Mouse (Mus musculus) heart, adult 2 months (tissue): ENCODE measurements around the gene Hif3a. TPM values are rescaled to one million over a fixed set of nuclear protein-coding genes. Genes with fewer than 3 reads are reported as not detected.

Experiments used
- DNase-seq, 2 experiments: peaks; one replicate each; pipeline ENCODE4 v3.0.0; 2021
- H3K27ac ChIP-seq: fragments of 200-600 bp; 2 replicates; pipeline ENCODE4 v1.8.1; 2022
- H3K27me3 ChIP-seq: fragments of 200-500 bp; 2 replicates; pipeline ENCODE4 v1.6.1; 2012; ENCODE audit warnings: mild to moderate bottlenecking, low read length, inconsistent platforms, mixed read lengths; ENCODE audit not compliant: control insufficient read depth, insufficient read depth
- H3K36me3 ChIP-seq: fragments of 200-500 bp; 2 replicates; pipeline ENCODE4 v1.6.1; 2012; ENCODE audit warnings: low read length, inconsistent platforms; ENCODE audit not compliant: control insufficient read depth, insufficient read depth
- H3K4me1 ChIP-seq: fragments of 200-500 bp; 2 replicates; pipeline ENCODE4 v1.6.1; 2011; ENCODE audit warnings: low read length; ENCODE audit not compliant: control insufficient read depth, insufficient read depth
- H3K4me3 ChIP-seq: fragments of 200-600 bp; 2 replicates; pipeline ENCODE4 v1.8.1; 2022
- H3K79me2 ChIP-seq: fragments of 200-500 bp; replicated peaks from 2 replicates; pipeline ENCODE4 v1.6.1; 2012; ENCODE audit warnings: mild to moderate bottlenecking, inconsistent platforms, low read length, moderate library complexity, mixed read lengths; ENCODE audit not compliant: control insufficient read depth, insufficient read depth
- H3K9ac ChIP-seq: fragments of 200-500 bp; 2 replicates; pipeline ENCODE4 v1.6.1; 2012; ENCODE audit warnings: low read depth, mild to moderate bottlenecking, control low read depth, inconsistent platforms, low read length, mixed read lengths
- CTCF ChIP-seq: fragments of 200-600 bp; IDR thresholded peaks from 2 replicates; pipeline ENCODE4 v1.8.1; 2022; ENCODE audit warnings: antibody characterized with exemption, mild to moderate bottlenecking, moderate library complexity
- EP300 ChIP-seq: fragments of 200-500 bp; IDR thresholded peaks from 2 replicates; pipeline ENCODE4 v1.6.1; 2011; ENCODE audit warnings: low read depth, low read length, control low read depth; ENCODE audit not compliant: insufficient read depth
- POLR2A ChIP-seq: fragments of 200-500 bp; IDR thresholded peaks from 2 replicates; pipeline ENCODE4 v1.6.1; 2011; ENCODE audit warnings: mild to moderate bottlenecking, low read depth, low read length, control low read depth; ENCODE audit not compliant: insufficient read depth
- WGBS: fragments of 180-500 bp; shearing (Covaris S2); methylation state at CpG from one replicate; pipeline ENCODE4 v1.1.7; 2018; 5-methylcytosine and 5-hydroxymethylcytosine counted together
- intact Hi-C: fragments of 180-260 bp; cut with DNase I; formaldehyde crosslinking; loops from one replicate; pipeline ENCODE4 v1.15.1; 2025
- polyA plus RNA-seq: library from polyadenylated mRNA; depleted of rRNA; stranded (reverse); fragments of >200 nt; gene quantifications from 2 replicates; pipeline ENCODE4 v1.2.3, GENCODE M21; 2012
- total RNA-seq, 2 experiments: library from RNA; stranded (reverse); gene quantifications; 2 replicates each; pipeline ENCODE4 v1.2.3; 2021

The Hif3a gene
- total and polyA plus RNA-seq, 3 experiments = 1.9 to 3.0 (median 2.5) TPM

DNA sequence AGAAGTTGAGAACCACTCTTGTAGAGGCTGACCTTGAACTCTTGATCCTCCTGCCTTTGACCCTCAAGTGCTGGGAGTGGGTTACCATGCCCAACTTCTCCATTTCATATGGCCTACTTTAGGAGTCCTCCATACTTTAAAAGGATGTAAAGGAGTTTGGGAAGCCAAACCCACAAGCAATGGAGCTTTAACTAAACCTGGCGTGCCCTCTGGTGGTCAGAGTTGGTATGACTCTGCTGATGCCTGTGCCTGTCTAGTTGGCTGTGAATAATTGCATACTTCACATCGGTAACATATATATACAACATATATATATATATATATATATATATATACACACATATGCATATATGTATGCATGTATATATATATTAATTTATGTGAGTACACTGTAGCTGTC, 4.2 kb upstream of the Hif3a start:
- H3K4me1 ChIP-seq = peaks cover 6% of the 10 kb centered on the region
- H3K4me3 ChIP-seq = no peak overlapping the region
- TF ChIP-seq POLR2A = no peak
- peak; percentile 73; the same call in 1 of the 2 replicates for TF ChIP-seq EP300
- peak; percentile 91 for TF ChIP-seq CTCF
- no peak overlapping the region for H3K9ac ChIP-seq
- H3K27me3 ChIP-seq = no peaks in the 10 kb centered on the region
- H3K79me2 ChIP-seq = no peaks in the 10 kb centered on the region
- no peaks in the 10 kb centered on the region for H3K36me3 ChIP-seq
- 0% methylated on average over 2 of the region's 2 CpGs for WGBS
- intact Hi-C loops = loop anchor here (1.0 to 2.0 kb wide), 3 partner anchors 64 to 135 kb away; no protein-coding TSS in a partner anchor
- no peak overlapping the region for H3K27ac ChIP-seq
- DNase-seq = peak; percentile 72 to 93

DNA sequence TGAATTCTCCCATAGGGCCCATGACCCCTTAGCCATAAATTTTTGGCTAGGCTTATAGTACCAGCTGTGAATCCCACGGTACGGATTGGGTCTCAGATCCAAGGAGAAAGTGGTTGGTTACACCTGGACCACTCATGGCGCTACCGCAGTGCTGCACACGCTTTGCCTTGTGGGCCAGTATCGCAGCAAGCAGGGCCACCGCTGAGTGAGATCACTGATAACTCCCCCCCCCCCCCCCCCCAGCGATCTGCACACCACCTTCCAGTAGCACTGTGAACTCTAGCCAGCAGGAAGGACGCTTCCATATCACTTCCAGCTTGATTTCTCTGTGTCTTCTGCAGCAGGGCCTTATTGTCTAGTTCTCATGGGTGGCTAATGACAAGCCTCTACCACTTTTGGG, 3.4 kb upstream of the Hif3a start:
- no peak for TF ChIP-seq POLR2A
- no peak for TF ChIP-seq CTCF
- no peak for TF ChIP-seq EP300
- peak in 1 of 2 experiments; percentile 1 for DNase-seq
- H3K4me3 ChIP-seq = no peak overlapping the region
- intact Hi-C loops = loop anchor here (1.0 to 2.0 kb wide), 4 partner anchors 14 to 134 kb away; no protein-coding TSS in a partner anchor
- no peaks in the 10 kb centered on the region for H3K27me3 ChIP-seq
- H3K36me3 ChIP-seq = no peaks in the 10 kb centered on the region
- H3K4me1 ChIP-seq = peaks cover 6% of the 10 kb centered on the region
- H3K9ac ChIP-seq = no peak overlapping the region
- H3K79me2 ChIP-seq = no peaks in the 10 kb centered on the region
- no peak overlapping the region for H3K27ac ChIP-seq
- WGBS = 64% methylated on average over 9 of the region's 9 CpGs

DNA sequence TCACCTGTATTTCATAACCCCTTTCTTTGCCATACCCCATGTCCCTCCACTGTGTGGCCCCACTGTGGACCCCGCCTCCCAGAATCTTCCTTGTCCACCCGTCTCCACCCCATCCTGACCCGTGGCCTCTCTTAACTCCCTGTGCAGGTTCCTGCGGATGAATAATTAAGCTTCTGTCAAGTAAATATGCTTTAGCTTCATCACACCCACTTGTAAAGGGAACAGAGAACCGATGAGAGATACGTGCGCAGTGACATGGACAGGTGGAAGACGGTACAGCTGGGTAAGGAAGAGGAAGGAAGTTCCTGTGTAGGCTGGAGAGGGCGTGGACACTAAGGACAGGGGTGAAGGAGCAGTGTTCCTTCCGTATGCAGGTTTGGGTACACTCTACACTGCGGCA, 618 bp upstream of the Hif3a start:
- Histone ChIP-seq H3K27me3 (no peaks in the 10 kb centered on the region), H3K79me2 (no peaks in the 10 kb centered on the region), H3K27ac (no peak overlapping the region; the same call in 1 of the 2 replicates), H3K36me3 (no peaks in the 10 kb centered on the region; the same call in 1 of the 2 replicates), H3K4me1 (peaks cover 26% of the 10 kb centered on the region), H3K9ac (peak overlapping the region; percentile 22; the same call in 1 of the 2 replicates), H3K4me3 (peak overlapping the region; percentile 15; the same call in 1 of the 2 replicates)
- peak in 1 of 2 experiments; percentile 24 for DNase-seq
- 18% methylated on average over 11 of the region's 11 CpGs for WGBS
- TF ChIP-seq CTCF (no peak), POLR2A (no peak), EP300 (no peak)
- intact Hi-C loops = no loop called here

DNA sequence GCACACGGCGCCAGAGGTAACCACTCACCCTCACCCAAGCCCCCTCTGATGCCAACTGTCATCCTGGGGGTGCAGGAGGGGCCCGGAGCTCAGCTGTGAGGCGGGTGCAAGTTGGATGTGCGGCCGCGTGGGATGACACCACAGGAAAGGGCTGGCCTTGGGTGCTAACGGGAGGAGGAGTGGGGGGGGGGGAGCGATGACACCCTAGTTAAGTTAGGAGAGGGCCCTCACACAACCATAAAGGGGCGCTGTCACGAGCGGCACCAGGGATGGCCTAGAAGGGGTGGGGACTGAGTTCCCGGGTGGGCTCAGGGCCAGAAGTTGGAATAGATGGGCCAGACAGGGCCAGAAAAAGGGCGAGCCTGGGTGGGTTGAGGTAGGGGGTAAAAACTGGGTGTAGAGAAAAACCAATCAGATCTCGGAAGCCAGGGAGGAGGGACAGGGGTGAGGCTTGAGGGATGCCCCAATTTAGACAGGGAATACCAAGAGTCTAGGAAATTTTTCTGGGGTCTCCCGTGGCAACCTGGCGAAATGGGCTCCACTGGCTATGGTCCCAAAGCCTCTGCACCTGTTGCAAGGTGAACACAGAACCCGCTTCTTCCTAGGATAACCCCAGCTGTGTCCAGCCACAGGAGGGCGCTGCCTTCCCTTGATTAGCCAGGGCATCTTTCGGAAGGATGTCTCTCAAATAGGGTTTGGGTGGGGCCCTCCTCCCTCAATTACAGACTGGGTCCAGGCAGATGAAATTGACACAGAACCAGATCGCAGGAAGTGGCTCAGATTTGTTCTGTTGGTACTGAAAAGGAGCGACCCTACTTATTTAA, 1.2 kb downstream of the Hif3a start:
- H3K4me1 ChIP-seq = peaks cover 28% of the 10 kb centered on the region
- no peaks in the 10 kb centered on the region for H3K27me3 ChIP-seq
- DNase-seq = peak; percentile 58 to 68
- TF ChIP-seq EP300 (no peak), POLR2A (0 out of 2 replicates have a peak, but pooled peaks have one; percentile 47), CTCF (peak; percentile 54)
- intact Hi-C loops = no loop called here
- H3K4me3 ChIP-seq = peak overlapping the region; percentile 34
- WGBS = 40% methylated on average over 22 of the region's 22 CpGs
- peak overlapping the region; percentile 67 for H3K9ac ChIP-seq
- no peaks in the 10 kb centered on the region for H3K79me2 ChIP-seq
- H3K36me3 ChIP-seq = no peaks in the 10 kb centered on the region; the same call in 1 of the 2 replicates
- H3K27ac ChIP-seq = peak overlapping the region; percentile 86

DNA sequence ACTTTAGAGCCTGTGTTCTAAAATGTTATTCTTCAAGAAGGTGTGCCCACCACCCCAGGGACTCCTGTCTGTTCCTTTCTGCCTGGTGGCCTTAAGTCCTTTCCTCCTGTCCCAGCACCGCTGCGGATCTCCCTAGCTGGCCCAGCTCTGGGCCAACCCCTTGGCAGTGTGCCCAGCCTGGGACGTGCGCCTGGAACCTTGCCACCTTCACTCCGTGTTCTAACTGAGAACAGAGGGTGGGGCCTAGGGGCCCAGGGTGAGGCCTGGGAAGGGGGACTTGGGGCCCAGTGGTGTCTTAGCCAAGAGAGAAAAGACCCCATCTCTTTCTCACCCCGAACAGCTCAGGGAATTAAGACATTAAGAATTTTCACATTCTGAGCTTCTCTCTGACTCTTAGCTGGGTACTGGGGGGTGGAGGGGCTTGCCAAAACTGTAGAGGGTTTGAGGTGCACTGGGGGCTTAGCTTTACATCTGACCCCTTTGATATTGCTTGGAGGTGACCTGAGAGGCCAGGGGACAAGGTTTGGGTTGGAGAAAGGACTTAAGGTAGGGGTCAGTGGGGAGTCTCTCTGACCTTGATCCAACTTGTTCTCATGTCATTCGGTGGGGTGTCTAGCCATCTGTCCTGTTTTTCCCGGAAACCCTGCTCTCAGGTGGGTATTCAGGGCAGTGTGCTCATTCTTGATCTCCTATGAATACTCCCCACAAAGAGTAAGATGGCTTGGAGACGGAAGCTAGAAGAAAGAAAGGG, 2.0 kb downstream of the Hif3a start:
- peaks cover 28% of the 10 kb centered on the region for H3K4me1 ChIP-seq
- intact Hi-C loops = no loop called here
- H3K4me3 ChIP-seq = peak overlapping the region; percentile 34

More for the DNA sequence above, 2.0 kb downstream of the Hif3a start:
- 7% methylated on average over 9 of the region's 9 CpGs for WGBS
- no peaks in the 10 kb centered on the region for H3K27me3 ChIP-seq
- peak overlapping the region; percentile 86 for H3K27ac ChIP-seq
- TF ChIP-seq POLR2A (peak; percentile 90), EP300 (peak; percentile 88), CTCF (no peak)
- H3K79me2 ChIP-seq = no peaks in the 10 kb centered on the region
- peak; percentile 95 to 98 for DNase-seq
- peak overlapping the region; percentile 67 for H3K9ac ChIP-seq
- no peaks in the 10 kb centered on the region; the same call in 1 of the 2 replicates for H3K36me3 ChIP-seq
